Mouse (Mus musculus) urinary bladder, adult 2 months (tissue): ENCODE data around the gene Vmn2r100. TPM values are rescaled to one million over a fixed set of nuclear protein-coding genes. Genes with fewer than 3 reads are reported as not detected.

ENCODE experiments used
- DNase-seq: peaks from one replicate; pipeline ENCODE4 v3.0.0; 2022; ENCODE audit warnings: low spot score
- polyA plus RNA-seq: library from polyadenylated mRNA; depleted of rRNA; stranded (reverse); fragments of >200 nt; gene quantifications from 2 replicates; pipeline ENCODE4 v1.2.3, GENCODE M21; 2012; rRNA removed

The Vmn2r100 gene
- polyA plus RNA-seq = not detected in 2 replicates

DNA sequence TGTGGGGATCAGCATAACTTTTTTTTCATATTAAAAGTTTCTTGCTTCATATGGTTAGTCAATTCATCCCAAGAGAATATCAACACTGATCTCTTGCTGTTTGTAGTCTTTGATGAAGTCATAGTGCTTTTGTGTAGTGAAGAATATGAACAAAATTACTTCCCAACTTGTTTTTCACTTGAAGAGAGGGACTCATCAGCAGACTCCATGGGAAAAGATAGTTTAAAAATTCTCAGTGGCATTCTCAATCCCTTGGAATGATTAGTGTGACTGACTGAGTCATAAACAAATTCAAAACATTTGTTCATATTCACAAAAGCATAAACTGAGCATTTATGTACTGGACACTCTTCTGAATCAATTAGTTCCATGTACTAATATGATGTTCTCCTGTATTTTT lies at the start of gene Vmn2r100:
TSS of gene Vmn2r100 (plus strand) at position 301 of the 400 bp plus-strand sequence.
- no peak for DNase-seq

DNA sequence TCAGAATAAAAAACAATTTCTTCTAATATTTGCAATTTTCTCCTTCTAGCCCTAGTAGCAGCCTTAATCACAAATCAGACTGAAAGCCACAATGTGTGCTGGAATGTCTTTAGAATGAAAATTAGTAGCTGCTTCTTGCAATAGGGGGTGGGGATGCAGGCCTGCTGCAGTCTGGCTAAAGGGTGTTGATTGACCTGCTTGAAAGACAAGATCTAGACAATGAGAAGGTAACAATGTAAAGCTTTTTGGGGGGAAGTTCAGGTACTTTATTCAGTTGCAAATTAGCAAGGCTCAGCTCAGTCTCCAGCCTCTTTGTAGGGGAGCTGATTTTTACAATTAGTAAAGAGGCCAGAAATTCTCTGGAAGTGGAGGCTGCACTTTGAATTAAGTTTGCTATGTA lies 21.7 kb upstream of the Vmn2r100 start:
- no peak for DNase-seq

DNA sequence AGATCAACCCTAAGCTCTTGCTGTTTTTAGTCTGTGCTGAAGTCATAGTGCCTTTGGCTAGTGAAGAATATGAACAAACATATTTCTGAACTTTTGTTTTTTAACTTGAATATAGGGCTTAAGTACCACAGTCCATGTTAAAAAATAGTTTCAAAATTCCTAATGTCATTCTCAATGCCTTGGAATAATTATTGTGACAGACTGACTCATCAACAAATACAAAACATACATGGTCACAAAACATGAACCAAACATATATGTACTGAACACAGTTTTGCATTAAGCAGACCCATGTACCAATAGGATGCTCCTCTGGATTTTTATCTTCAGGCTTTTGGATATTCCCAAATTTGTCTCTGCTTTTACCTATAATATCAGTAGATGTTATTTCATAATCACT lies 72.4 kb downstream of the Vmn2r100 start, which contains the start of gene Vmn2r101:
TSS of gene Vmn2r101 (plus strand) at position 301 of the 400 bp plus-strand sequence.
- DNase-seq = no peak

Other genes starting within 250 kb of the Vmn2r100 start
- not detected in 2 replicates for gene Vmn2r99, start 142.8 kb upstream of the Vmn2r100 start, polyA plus RNA-seq
- not detected in 2 replicates for gene Vmn2r101, start 72.5 kb downstream of the Vmn2r100 start, polyA plus RNA-seq
- gene Vmn2r102, start 155.6 kb downstream of the Vmn2r100 start, polyA plus RNA-seq = not detected in 2 replicates